Mouse (Mus musculus): Measurements from ENCODE around the gene Elmod3.
A peak's percentile ranks its signal among the peaks of the same experiment; 100 is the strongest.

DNA sequence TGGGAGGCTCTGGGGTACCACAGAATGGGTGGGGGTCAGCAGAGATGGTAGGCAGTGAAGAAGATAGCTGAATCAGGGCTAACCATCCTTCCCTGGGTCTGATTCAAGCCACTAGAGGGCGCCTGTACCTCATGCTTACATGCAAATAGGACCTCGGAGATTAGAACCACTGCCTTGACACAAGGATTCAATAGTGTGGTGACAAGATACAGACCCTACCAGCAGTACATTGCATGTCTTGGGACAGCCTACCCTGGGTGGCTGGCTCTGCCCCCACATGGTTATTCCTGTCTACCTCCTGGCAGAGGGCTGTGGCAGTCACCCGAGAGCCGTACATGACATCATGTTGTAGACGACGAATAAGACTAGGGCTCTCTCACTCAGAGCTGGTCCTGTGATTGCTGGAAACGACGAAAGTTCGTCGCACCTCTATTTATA, 49.2 kb upstream of the Elmod3 start:
- TF ChIP-seq ZNF384 (IDR thresholded peaks at IDR 0.05; ENCODE audit: low read depth, low read length): no peak
- TF ChIP-seq CHD2 (IDR thresholded peaks at IDR 0.05; ENCODE audit: low read depth, low read length): no peak
- no peak for TF ChIP-seq HCFC1 (IDR thresholded peaks at IDR 0.05; ENCODE audit: borderline replicate concordance, insufficient read depth, low read length)
- TF ChIP-seq ZC3H11A (IDR thresholded peaks at IDR 0.05; ENCODE audit: borderline replicate concordance, low read depth, low read length): peak; percentile 83

Data from ES-E14 (cell line).